Mouse (Mus musculus) ES-E14 (cell line): ENCODE measurements at regions not wholly inside any gene's neighbourhood (a gene's known extent, or its start where the extent isn't known, plus 50 kb on each side); places are given as distances from the start of the nearest gene placed in this dataset.

Experiments used
- DNase-seq: peaks from one replicate; pipeline ENCODE4 v3.0.0-alpha.2; 2013; ENCODE audit warnings: low read depth, low spot score
- H3K27ac ChIP-seq: 2 replicates; pipeline ENCODE4 v1.5.1; 2012; ENCODE audit warnings: low read depth, mild to moderate bottlenecking, low read length, moderate library complexity, mixed read lengths; ENCODE audit not compliant: poor library complexity, insufficient read depth, severe bottlenecking
- H3K36me3 ChIP-seq: 2 replicates; pipeline ENCODE4 v1.6.1; 2012; ENCODE audit warnings: mild to moderate bottlenecking, low read length, moderate library complexity, mixed read lengths; ENCODE audit not compliant: control insufficient read depth, poor library complexity, insufficient read depth, severe bottlenecking
- H3K4me1 ChIP-seq, 2 experiments: fragments of 150-350 bp in 1 of 2; sonication (generic) in 1 of 2; 2 replicates each; pipeline ENCODE4 v1.6.1; 2012; ENCODE audit warnings: low read length in 2 of 2, mild to moderate bottlenecking in 1 of 2, mixed read lengths in 1 of 2; ENCODE audit not compliant: control insufficient read depth in 2 of 2, insufficient read depth in 2 of 2, poor library complexity in 1 of 2
- H3K4me3 ChIP-seq, 2 experiments: fragments of 150-350 bp in 1 of 2; sonication (generic) in 1 of 2; 2 replicates each; pipeline ENCODE4 v1.5.1; 2012; ENCODE audit warnings: low read length in 2 of 2, low read depth in 1 of 2, mild to moderate bottlenecking in 1 of 2, mixed read lengths in 1 of 2; ENCODE audit not compliant: insufficient read depth in 1 of 2, poor library complexity in 1 of 2, severe bottlenecking in 1 of 2
- H3K9ac ChIP-seq: 2 replicates; pipeline ENCODE4 v1.6.1; 2012; ENCODE audit warnings: low read depth, mild to moderate bottlenecking, low read length, mixed read lengths; ENCODE audit not compliant: poor library complexity, insufficient read depth, severe bottlenecking
- H3K9me3 ChIP-seq: fragments of 150-350 bp; sonication (generic); 2 replicates; pipeline ENCODE4 v1.6.1; 2012; ENCODE audit warnings: low read depth, mild to moderate bottlenecking, low read length; ENCODE audit not compliant: control insufficient read depth, insufficient read depth
- CHD2 ChIP-seq: IDR thresholded peaks from 2 replicates; pipeline ENCODE4 v1.6.1; 2014; ENCODE audit warnings: mild to moderate bottlenecking, low read depth, low read length, inconsistent platforms
- HCFC1 ChIP-seq: IDR thresholded peaks from 2 replicates; pipeline ENCODE4 v1.6.1; 2012; ENCODE audit warnings: low read length, inconsistent platforms, borderline replicate concordance; ENCODE audit not compliant: insufficient read depth
- MAFK ChIP-seq: IDR thresholded peaks from 2 replicates; pipeline ENCODE4 v1.6.1; 2014; ENCODE audit warnings: mild to moderate bottlenecking, low read depth, low read length, inconsistent platforms; ENCODE audit not compliant: insufficient read depth
- ZC3H11A ChIP-seq: IDR thresholded peaks from 2 replicates; pipeline ENCODE4 v1.6.1; 2012; ENCODE audit warnings: low read depth, mild to moderate bottlenecking, inconsistent platforms, low read length, borderline replicate concordance
- ZNF384 ChIP-seq: IDR thresholded peaks from 2 replicates; pipeline ENCODE4 v1.6.1; 2012; ENCODE audit warnings: low read depth, low read length, inconsistent platforms
- in situ Hi-C, 2 experiments: fragments of 600-800 bp; cut with MboI; formaldehyde crosslinking; loops; one replicate each; pipeline ENCODE4 v1.15.1; 2025; ENCODE audit warnings: low sequenced_read_pairs in 2 of 2, inconsistent platforms in 1 of 2; ENCODE audit not compliant: unreplicated experiment in 2 of 2

DNA sequence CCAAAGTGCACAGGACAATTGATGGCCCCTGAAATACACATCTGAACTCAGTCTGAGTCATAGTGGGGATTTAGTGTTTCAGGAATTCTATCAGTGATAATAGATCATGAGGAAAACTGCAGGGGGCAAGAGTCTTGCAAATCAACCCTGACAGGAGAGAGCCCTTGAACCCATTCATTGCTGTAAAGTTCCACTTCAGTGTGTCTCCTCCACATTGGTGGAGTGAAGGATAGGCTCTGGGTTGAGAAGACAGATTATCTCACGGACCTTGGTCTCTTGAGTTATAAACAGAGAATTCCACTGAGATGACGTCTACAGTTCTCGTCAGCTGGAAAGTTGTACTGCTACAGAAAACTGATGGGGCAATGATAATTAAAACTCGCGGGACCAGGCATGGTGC is 97.3 kb upstream of the Abca1 start:
- DNase-seq, result no peak
- TF ChIP-seq ZC3H11A, result no peak
- no peak for TF ChIP-seq MAFK
- no peak for TF ChIP-seq HCFC1
- TF ChIP-seq CHD2, result no peak
- TF ChIP-seq ZNF384, result no peak
- in situ Hi-C loops, result no loop called here
- H3K4me1 ChIP-seq, result no peaks in the 10 kb centered on the region
- no peak overlapping the region for H3K9ac ChIP-seq
- no peaks in the 10 kb centered on the region for H3K36me3 ChIP-seq
- H3K4me3 ChIP-seq, result no peak overlapping the region
- H3K9me3 ChIP-seq, result no peaks in the 10 kb centered on the region
- no peak overlapping the region for H3K27ac ChIP-seq

DNA sequence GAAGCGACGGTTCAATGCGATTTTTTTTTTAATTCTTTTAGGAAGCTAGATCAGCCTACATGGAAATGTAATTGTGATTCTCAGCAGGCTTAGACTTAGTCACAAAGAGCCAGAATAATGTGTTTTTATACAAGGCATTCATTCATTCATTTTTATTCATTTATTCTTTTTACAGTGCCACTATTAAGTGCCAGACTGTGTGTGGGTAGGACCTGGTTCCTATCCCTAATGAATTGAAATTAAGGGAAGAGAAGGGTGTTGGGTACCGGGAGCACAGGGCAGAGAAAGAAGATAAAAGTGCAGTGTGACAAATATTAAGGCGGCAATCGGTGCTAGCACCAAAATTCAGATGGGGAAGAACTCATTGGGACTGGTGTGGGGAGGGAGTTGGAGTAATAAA is 94.8 kb upstream of the Abca1 start:
- in situ Hi-C loops, result no loop called here
- Histone ChIP-seq H3K4me3 (no peak overlapping the region), H3K4me1 (no peaks in the 10 kb centered on the region), H3K36me3 (no peaks in the 10 kb centered on the region), H3K27ac (no peak overlapping the region), H3K9me3 (no peaks in the 10 kb centered on the region), H3K9ac (no peak overlapping the region)
- TF ChIP-seq CHD2, result no peak
- TF ChIP-seq ZC3H11A, result no peak
- no peak for TF ChIP-seq ZNF384
- no peak for TF ChIP-seq HCFC1
- TF ChIP-seq MAFK, result no peak
- DNase-seq, result no peak

DNA sequence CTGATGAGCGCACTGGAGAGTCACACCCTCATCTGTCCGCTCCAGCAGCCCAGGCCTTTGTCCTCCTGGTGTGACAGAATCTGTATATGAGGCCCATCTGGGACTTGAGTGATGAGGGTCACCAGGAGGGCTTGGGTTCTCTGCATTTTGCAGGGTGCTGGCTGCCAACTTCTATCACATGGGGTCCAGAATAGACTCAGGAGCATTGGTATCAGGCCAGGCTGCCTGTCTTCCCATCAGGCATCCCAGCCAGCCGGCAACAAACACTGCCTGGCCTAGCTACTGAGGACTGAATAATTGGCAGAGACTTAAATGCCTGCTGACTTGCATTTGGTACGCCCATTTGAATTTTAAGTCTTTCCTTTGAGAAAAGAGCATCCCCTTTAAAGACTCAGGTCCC is 94.0 kb upstream of the Abca1 start:
- Histone ChIP-seq H3K4me1 (no peaks in the 10 kb centered on the region), H3K9me3 (no peaks in the 10 kb centered on the region), H3K4me3 (no peak overlapping the region), H3K27ac (no peak overlapping the region), H3K36me3 (no peaks in the 10 kb centered on the region), H3K9ac (no peak overlapping the region)
- no peak for DNase-seq
- in situ Hi-C loops, result no loop called here
- no peak for TF ChIP-seq ZNF384
- TF ChIP-seq CHD2, result no peak
- no peak for TF ChIP-seq HCFC1
- no peak for TF ChIP-seq MAFK
- no peak for TF ChIP-seq ZC3H11A

DNA sequence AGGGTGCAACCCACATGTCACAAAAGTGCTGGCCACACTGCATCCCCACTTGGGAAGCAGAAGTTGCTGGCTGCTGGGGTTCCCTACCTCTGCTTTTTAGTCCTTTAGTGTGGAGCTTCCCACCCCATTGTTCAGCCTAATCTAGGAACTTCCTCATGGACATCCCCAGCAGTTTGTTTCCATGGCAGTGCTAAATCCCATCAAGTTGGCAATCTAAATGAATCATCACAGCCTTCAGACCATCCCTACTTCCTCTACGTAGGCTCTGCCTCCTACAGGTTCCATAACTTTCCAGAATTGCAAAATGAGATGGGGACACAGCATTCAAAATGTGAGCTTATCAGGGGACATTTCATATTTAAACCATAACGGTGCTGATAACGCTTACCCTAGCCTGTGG is 90.6 kb upstream of the Abca1 start:
- H3K4me3 ChIP-seq, result no peak overlapping the region
- in situ Hi-C loops, result no loop called here
- no peaks in the 10 kb centered on the region for H3K9me3 ChIP-seq
- no peaks in the 10 kb centered on the region for H3K36me3 ChIP-seq
- no peak overlapping the region for H3K27ac ChIP-seq
- no peak for TF ChIP-seq ZNF384
- no peak for TF ChIP-seq CHD2
- TF ChIP-seq MAFK, result no peak
- H3K9ac ChIP-seq, result no peak overlapping the region
- H3K4me1 ChIP-seq, result no peaks in the 10 kb centered on the region
- no peak for DNase-seq

DNA sequence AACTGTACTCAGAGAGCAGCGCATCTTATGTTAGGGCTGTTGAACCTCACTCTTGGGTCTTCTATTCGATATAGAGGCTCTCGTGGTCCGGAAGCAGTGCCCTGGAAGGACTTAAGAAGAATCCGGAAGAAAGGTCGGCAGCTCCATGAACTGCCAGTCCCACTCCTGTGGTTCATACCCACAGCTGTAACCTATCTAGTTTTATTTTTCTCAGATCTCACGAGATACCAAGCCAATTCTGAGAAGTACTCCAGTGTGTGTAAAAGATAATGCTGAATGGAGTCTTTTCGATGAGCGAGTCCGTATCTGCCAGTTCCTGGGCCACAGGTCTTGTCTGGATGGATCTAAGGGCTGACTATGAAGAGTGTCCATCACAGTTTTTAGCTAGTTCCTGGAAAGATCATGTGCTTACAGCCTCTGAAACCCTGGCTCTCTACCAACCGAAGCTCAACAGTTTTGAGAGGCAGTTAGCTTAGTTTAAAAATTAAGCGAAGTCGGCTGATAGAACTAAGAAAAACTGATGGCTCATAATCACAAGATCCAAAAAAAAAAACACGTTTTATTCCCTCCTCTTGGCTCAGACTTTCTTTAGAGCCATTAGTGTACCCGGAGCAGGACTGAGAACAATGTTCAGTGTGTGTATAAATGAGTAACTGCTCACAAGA is 86.5 kb upstream of the Abca1 start:
- TF ChIP-seq ZC3H11A (no peak), CHD2 (no peak), MAFK (no peak), ZNF384 (no peak), HCFC1 (no peak)
- no peak overlapping the region for H3K27ac ChIP-seq
- DNase-seq, result no peak

More for the DNA sequence above, 86.5 kb upstream of the Abca1 start:
- Histone ChIP-seq H3K9me3 (no peaks in the 10 kb centered on the region), H3K36me3 (no peaks in the 10 kb centered on the region), H3K4me1 (no peaks in the 10 kb centered on the region), H3K4me3 (no peak overlapping the region), H3K9ac (no peak overlapping the region)
- in situ Hi-C loops, result no loop called here
